Mouse (Mus musculus): ENCODE data around the gene Spag17. TPM values are rescaled to one million over a fixed set of nuclear protein-coding genes. Genes with fewer than 3 reads are reported as not detected.
A peak's percentile ranks its signal among the peaks of the same experiment; 100 is the strongest.

Gene Spag17
- polyA plus RNA-seq (2012; rRNA removed), result 0.05 and 0.10 TPM in 2 replicates

- Histone ChIP-seq H3K27ac (ENCODE audit: insufficient read depth, low read length) (no peak within 1 kb of the TSS), H3K27me3 (ENCODE audit: control insufficient read depth, insufficient read depth, low read length) (no peaks in the 10 kb centered on the region), H3K4me1 (ENCODE audit: control insufficient read depth, insufficient read depth, low read length) (no peaks in the 10 kb centered on the region), H3K4me3 (replicated peaks; ENCODE audit: insufficient read depth, low read depth, low read length) (no peak within 1 kb of the TSS)
- no peak for DNase-seq
- 24% methylated on average over 16 of the region's 16 CpGs for WGBS
- no peak for TF ChIP-seq POLR2A (IDR thresholded peaks at IDR 0.05; ENCODE audit: borderline replicate concordance, insufficient read depth, low read length)
- TF ChIP-seq CTCF (IDR thresholded peaks at IDR 0.05; ENCODE audit: borderline replicate concordance, insufficient read depth, low read depth, low read length), result no peak
Measured at GRCm38 (mm10) chr3:99885187-99885811, at the start of gene Spag17. Gene Spag17, plus strand, starts transcription at chr3:99885406.

GRCm38 (mm10) chr3:99842333-99842732 is 42.9 kb upstream of the Spag17 start:
- H3K4me1 ChIP-seq (ENCODE audit: control insufficient read depth, insufficient read depth, low read length), result no peaks in the 10 kb centered on the region
- DNase-seq, result no peak
- WGBS, result 85% methylated on average over 2 of the region's 2 CpGs
- no peak for TF ChIP-seq POLR2A (IDR thresholded peaks at IDR 0.05; ENCODE audit: borderline replicate concordance, insufficient read depth, low read length)
- no peak for TF ChIP-seq CTCF (IDR thresholded peaks at IDR 0.05; ENCODE audit: borderline replicate concordance, insufficient read depth, low read depth, low read length)
- H3K27me3 ChIP-seq (ENCODE audit: control insufficient read depth, insufficient read depth, low read length), result no peaks in the 10 kb centered on the region
- H3K27ac ChIP-seq (ENCODE audit: insufficient read depth, low read length), result no peak overlapping the region
- no peak overlapping the region for H3K4me3 ChIP-seq (replicated peaks; ENCODE audit: insufficient read depth, low read depth, low read length)

- TF ChIP-seq POLR2A (IDR thresholded peaks at IDR 0.05; ENCODE audit: borderline replicate concordance, insufficient read depth, low read length) (no peak), CTCF (IDR thresholded peaks at IDR 0.05; ENCODE audit: borderline replicate concordance, insufficient read depth, low read depth, low read length) (no peak)
- 84% methylated on average over 3 of the region's 3 CpGs for WGBS
- H3K4me1 ChIP-seq (ENCODE audit: control insufficient read depth, insufficient read depth, low read length), result no peaks in the 10 kb centered on the region
- H3K27ac ChIP-seq (ENCODE audit: insufficient read depth, low read length), result no peak overlapping the region
- no peaks in the 10 kb centered on the region for H3K27me3 ChIP-seq (ENCODE audit: control insufficient read depth, insufficient read depth, low read length)
- no peak overlapping the region for H3K4me3 ChIP-seq (replicated peaks; ENCODE audit: insufficient read depth, low read depth, low read length)
- no peak for DNase-seq
Measured at GRCm38 (mm10) chr3:99842808-99843207, 42.4 kb upstream of the Spag17 start.

GRCm38 (mm10) chr3:99843233-99843632 is 42.0 kb upstream of the Spag17 start:
- Histone ChIP-seq H3K27me3 (ENCODE audit: control insufficient read depth, insufficient read depth, low read length) (no peaks in the 10 kb centered on the region), H3K4me3 (replicated peaks; ENCODE audit: insufficient read depth, low read depth, low read length) (no peak overlapping the region), H3K4me1 (ENCODE audit: control insufficient read depth, insufficient read depth, low read length) (no peaks in the 10 kb centered on the region), H3K27ac (ENCODE audit: insufficient read depth, low read length) (no peak overlapping the region)
- TF ChIP-seq CTCF (IDR thresholded peaks at IDR 0.05; ENCODE audit: borderline replicate concordance, insufficient read depth, low read depth, low read length) (no peak), POLR2A (IDR thresholded peaks at IDR 0.05; ENCODE audit: borderline replicate concordance, insufficient read depth, low read length) (no peak)
- WGBS, result 85% methylated on average over 6 of the region's 6 CpGs
- DNase-seq, result no peak

- no peak overlapping the region for H3K27ac ChIP-seq (ENCODE audit: insufficient read depth, low read length)
- no peaks in the 10 kb centered on the region for H3K4me1 ChIP-seq (ENCODE audit: control insufficient read depth, insufficient read depth, low read length)
- TF ChIP-seq POLR2A (IDR thresholded peaks at IDR 0.05; ENCODE audit: borderline replicate concordance, insufficient read depth, low read length), result no peak
- TF ChIP-seq CTCF (IDR thresholded peaks at IDR 0.05; ENCODE audit: borderline replicate concordance, insufficient read depth, low read depth, low read length), result no peak
- H3K27me3 ChIP-seq (ENCODE audit: control insufficient read depth, insufficient read depth, low read length), result no peaks in the 10 kb centered on the region
- no peak overlapping the region for H3K4me3 ChIP-seq (replicated peaks; ENCODE audit: insufficient read depth, low read depth, low read length)
- DNase-seq, result no peak
- WGBS, result 82% methylated on average over 7 of the region's 7 CpGs
Measured at GRCm38 (mm10) chr3:99850926-99851325, 34.3 kb upstream of the Spag17 start.

GRCm38 (mm10) chr3:99854595-99854994 is 30.6 kb upstream of the Spag17 start:
- H3K4me3 ChIP-seq (replicated peaks; ENCODE audit: insufficient read depth, low read depth, low read length), result no peak overlapping the region
- WGBS, result 62% methylated on average over 3 of the region's 3 CpGs
- DNase-seq, result no peak
- no peak for TF ChIP-seq POLR2A (IDR thresholded peaks at IDR 0.05; ENCODE audit: borderline replicate concordance, insufficient read depth, low read length)
- TF ChIP-seq CTCF (IDR thresholded peaks at IDR 0.05; ENCODE audit: borderline replicate concordance, insufficient read depth, low read depth, low read length), result no peak
- no peaks in the 10 kb centered on the region for H3K4me1 ChIP-seq (ENCODE audit: control insufficient read depth, insufficient read depth, low read length)
- H3K27me3 ChIP-seq (ENCODE audit: control insufficient read depth, insufficient read depth, low read length), result no peaks in the 10 kb centered on the region
- no peak overlapping the region for H3K27ac ChIP-seq (ENCODE audit: insufficient read depth, low read length)

GRCm38 (mm10) chr3:99858922-99859321 is 26.3 kb upstream of the Spag17 start:
- no peak overlapping the region for H3K27ac ChIP-seq (ENCODE audit: insufficient read depth, low read length)
- DNase-seq, result no peak
- 81% methylated on average over 3 of the region's 3 CpGs for WGBS
- H3K4me1 ChIP-seq (ENCODE audit: control insufficient read depth, insufficient read depth, low read length), result no peaks in the 10 kb centered on the region
- H3K4me3 ChIP-seq (replicated peaks; ENCODE audit: insufficient read depth, low read depth, low read length), result no peak overlapping the region
- no peaks in the 10 kb centered on the region for H3K27me3 ChIP-seq (ENCODE audit: control insufficient read depth, insufficient read depth, low read length)
- TF ChIP-seq CTCF (IDR thresholded peaks at IDR 0.05; ENCODE audit: borderline replicate concordance, insufficient read depth, low read depth, low read length), result peak; percentile 18; the same call in 1 of the 2 replicates
- TF ChIP-seq POLR2A (IDR thresholded peaks at IDR 0.05; ENCODE audit: borderline replicate concordance, insufficient read depth, low read length), result no peak

- Histone ChIP-seq H3K27ac (ENCODE audit: insufficient read depth, low read length) (no peak overlapping the region), H3K4me1 (ENCODE audit: control insufficient read depth, insufficient read depth, low read length) (no peaks in the 10 kb centered on the region), H3K4me3 (replicated peaks; ENCODE audit: insufficient read depth, low read depth, low read length) (no peak overlapping the region), H3K27me3 (ENCODE audit: control insufficient read depth, insufficient read depth, low read length) (no peaks in the 10 kb centered on the region)
- no peak for DNase-seq
- 74% methylated on average over 1 of the region's 1 CpGs for WGBS
- no peak for TF ChIP-seq POLR2A (IDR thresholded peaks at IDR 0.05; ENCODE audit: borderline replicate concordance, insufficient read depth, low read length)
- TF ChIP-seq CTCF (IDR thresholded peaks at IDR 0.05; ENCODE audit: borderline replicate concordance, insufficient read depth, low read depth, low read length), result no peak
Measured at GRCm38 (mm10) chr3:99864706-99865105, 20.5 kb upstream of the Spag17 start.
